Mouse (Mus musculus) kidney, embryonic 15.5 days (tissue): Measurements from ENCODE around the gene Tnn. TPM values are rescaled to one million over a fixed set of nuclear protein-coding genes. Genes with fewer than 3 reads are reported as not detected.

Source experiments
- ATAC-seq: fragments of 200-750 bp; cut with Nextera tagmentation; replicated peaks from 2 replicates; pipeline ENCODE4 v1.8.0; 2017; ENCODE audit warnings: moderate TSS enrichment; ENCODE audit not compliant: low FRiP score
- H3K27ac ChIP-seq: fragments of 300-500 bp; sonication (generic); 2 replicates; pipeline ENCODE4 v1.5.1; 2015; ENCODE audit warnings: mild to moderate bottlenecking, inconsistent platforms
- H3K27me3 ChIP-seq: fragments of 300-500 bp; sonication (generic); 2 replicates; pipeline ENCODE4 v1.6.1; 2015; ENCODE audit warnings: inconsistent platforms
- H3K36me3 ChIP-seq: fragments of 300-500 bp; sonication (generic); 2 replicates; pipeline ENCODE4 v1.6.1; 2015; ENCODE audit warnings: inconsistent platforms
- H3K4me1 ChIP-seq: fragments of 300-500 bp; sonication (generic); 2 replicates; pipeline ENCODE4 v1.6.1; 2015; ENCODE audit warnings: inconsistent platforms
- H3K4me2 ChIP-seq: fragments of 300-500 bp; sonication (generic); 2 replicates; pipeline ENCODE4 v1.6.1; 2015; ENCODE audit warnings: moderate library complexity, mild to moderate bottlenecking, inconsistent platforms
- H3K4me3 ChIP-seq: fragments of 300-500 bp; sonication (generic); replicated peaks from 2 replicates; pipeline ENCODE4 v1.5.1; 2015; ENCODE audit warnings: mild to moderate bottlenecking, inconsistent platforms
- H3K9ac ChIP-seq: fragments of 300-500 bp; sonication (generic); 2 replicates; pipeline ENCODE4 v1.6.1; 2015; ENCODE audit warnings: mild to moderate bottlenecking, inconsistent platforms
- H3K9me3 ChIP-seq: fragments of 300-500 bp; sonication (generic); replicated peaks from 2 replicates; pipeline ENCODE4 v1.6.1; 2016; ENCODE audit warnings: inconsistent platforms
- WGBS: fragments of 180-500 bp; shearing (Covaris S2); methylation state at CpG from one replicate; pipeline ENCODE4 v1.1.7; 2015; ENCODE audit warnings: mixed read lengths; 5-methylcytosine and 5-hydroxymethylcytosine counted together
- polyA plus RNA-seq: library from polyadenylated mRNA; unstranded; fragments of >200 nt; fragmentation: Nextera tagmentation; extraction: Ambion mirVana; gene quantifications from 2 replicates; pipeline ENCODE4 v1.2.1, GENCODE M21; 2015

The Tnn gene
- polyA plus RNA-seq, 1 experiment from 2014 or later, result 0.81 TPM

GRCm38 (mm10) chr1:160036996-160037521 is 116.3 kb downstream of the Tnn start:
- H3K27me3 ChIP-seq, result no peaks in the 10 kb centered on the region
- no peak overlapping the region for H3K4me2 ChIP-seq
- peaks cover 15% of the 10 kb centered on the region for H3K4me1 ChIP-seq
- no peak overlapping the region for H3K9ac ChIP-seq
- no peaks in the 10 kb centered on the region for H3K36me3 ChIP-seq
- peak overlapping the region; percentile 41 for H3K27ac ChIP-seq
- H3K4me3 ChIP-seq, result no peak overlapping the region
- ATAC-seq, result peak; percentile 63
- WGBS, result 65% methylated on average over 5 of the region's 5 CpGs
- no peaks in the 10 kb centered on the region for H3K9me3 ChIP-seq

- Histone ChIP-seq H3K4me1 (peaks cover 15% of the 10 kb centered on the region), H3K27me3 (no peaks in the 10 kb centered on the region), H3K9me3 (no peaks in the 10 kb centered on the region), H3K36me3 (no peaks in the 10 kb centered on the region), H3K4me2 (no peak overlapping the region), H3K9ac (no peak overlapping the region), H3K27ac (no peak overlapping the region), H3K4me3 (no peak overlapping the region)
- WGBS, result 29% methylated on average over 3 of the region's 3 CpGs
- no peak for ATAC-seq
Measured at GRCm38 (mm10) chr1:160035561-160035960, 117.8 kb downstream of the Tnn start.

Other genes with a start within 250 kb of the Tnn start
- 20.5 and 26.0 TPM in 2 replicates for gene 4930523C07Rik, start 109.2 kb downstream of the Tnn start, polyA plus RNA-seq
- 256 and 291 TPM in 2 replicates for gene Mrps14, start 41.6 kb upstream of the Tnn start, polyA plus RNA-seq
- 229 and 252 TPM in 2 replicates for gene Cacybp, start 59.3 kb upstream of the Tnn start, polyA plus RNA-seq